Mouse (Mus musculus): ENCODE measurements at regions not wholly inside any gene's neighbourhood (a gene's known extent, or its start where the extent isn't known, plus 50 kb on each side); places are given as distances from the start of the nearest gene placed in this dataset.
"Not testable (repeated sequence)": the region's sequence is repeated elsewhere in the genome, so short reads cannot be mapped to it uniquely, and the experiment has no call there.

DNA sequence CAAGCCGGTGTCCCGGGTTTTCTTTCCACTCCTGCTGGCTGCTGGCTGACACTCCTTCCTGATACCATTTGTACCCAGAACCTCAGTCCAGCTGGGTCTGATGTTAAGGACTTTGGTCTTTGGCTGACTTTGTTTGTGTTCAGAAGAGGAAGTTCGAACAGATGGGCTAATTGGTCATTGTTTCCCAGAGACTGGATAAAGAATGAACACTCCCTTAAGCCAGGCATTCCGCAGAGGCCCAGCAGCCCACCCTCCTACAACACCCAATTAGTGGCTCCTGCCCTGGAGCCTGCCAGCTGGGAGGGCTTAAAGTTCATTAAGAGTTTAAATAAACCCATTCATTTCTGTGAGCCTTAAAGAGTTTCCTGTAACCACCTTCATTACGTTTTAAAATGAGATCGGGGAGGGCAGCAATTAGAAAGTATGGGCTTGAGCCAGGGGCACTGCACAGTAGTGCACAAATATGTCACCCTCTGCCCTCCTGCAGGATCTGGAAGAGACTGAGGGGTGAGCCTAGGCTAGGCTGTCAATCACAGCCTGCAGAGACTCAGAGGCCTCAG, 257.9 kb downstream of the Ajap1 start:
- DNase-seq = no peak

DNA sequence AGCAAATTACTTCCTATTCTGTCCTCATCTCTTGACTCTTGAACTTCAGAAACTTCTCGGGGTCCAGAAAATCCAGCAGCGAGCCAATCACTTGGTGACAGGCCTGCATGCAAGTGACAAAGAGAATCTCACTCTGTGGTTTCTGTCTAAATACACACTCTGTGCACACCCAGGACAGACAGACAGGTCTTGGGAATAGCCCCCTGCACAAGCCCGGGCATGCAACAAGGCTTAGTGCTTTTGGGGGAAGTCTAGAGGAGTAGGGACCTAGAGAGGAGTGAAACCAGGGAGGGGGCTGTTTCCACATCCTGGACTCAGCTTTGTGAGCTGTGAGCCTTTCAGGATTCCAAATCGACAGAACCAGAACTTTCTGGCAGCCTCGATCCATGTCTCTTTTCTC, 259.6 kb downstream of the Ajap1 start:
- no peak for DNase-seq

DNA sequence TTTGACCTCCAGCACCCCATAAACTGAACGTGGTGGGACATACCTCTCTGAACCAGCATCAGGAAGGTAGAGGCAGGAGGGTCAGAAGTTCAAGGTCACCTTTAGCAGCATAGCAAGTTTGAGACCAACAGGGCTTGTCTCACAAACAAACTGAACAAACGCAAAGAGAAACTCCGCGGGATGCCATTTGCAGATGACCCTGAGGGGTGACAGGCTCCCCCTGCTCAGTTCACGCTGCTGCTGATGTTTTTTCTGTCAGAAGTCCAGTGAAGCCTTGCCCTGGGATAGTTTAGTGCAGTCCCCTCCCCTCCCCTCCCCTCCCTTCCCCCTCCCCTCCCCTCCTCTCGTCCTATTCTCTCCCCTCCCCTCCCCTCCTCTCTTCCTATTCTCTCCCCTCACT, 262.1 kb downstream of the Ajap1 start:
- no peak for DNase-seq

DNA sequence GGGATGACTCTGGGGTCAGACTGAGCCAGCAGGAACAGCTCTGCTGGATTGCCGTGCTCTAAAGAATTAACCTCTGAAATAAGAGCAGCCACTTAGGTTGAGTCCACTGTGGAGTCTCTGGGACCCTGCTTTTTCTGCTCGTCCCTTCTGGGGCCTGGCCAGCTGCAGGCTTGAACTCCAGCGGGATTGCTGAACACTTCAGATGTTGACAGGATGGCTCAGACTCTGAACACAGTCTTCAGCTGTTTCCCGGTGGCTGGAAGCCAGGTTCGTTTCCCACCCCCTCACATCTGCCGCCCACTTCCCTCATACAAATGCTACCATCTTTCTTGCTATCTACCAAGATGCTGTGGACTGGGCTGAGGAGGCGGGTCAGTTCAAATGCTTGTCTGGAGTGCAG, 262.5 kb downstream of the Ajap1 start:
- DNase-seq = no peak

DNA sequence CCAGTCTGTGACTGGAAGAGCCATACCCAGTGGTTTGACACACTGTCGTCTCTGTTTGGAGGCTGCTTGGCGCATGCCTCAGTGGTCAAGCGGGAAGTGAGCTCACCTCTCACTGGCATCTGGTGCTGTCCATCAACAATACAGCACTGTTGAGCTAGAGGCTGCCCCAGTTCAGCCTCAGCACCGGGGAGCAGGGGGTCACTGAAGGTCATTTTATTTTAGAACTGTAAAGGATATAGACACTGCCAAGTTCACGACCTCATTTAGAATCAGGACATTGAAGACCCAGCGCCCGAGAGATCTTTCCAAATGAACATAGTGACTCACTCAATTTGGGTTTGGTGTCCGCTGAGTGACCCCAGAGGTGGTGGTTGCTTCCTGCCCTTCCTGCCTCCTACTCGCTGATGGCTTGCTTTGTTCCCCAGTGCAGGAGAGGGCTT, 265.1 kb downstream of the Ajap1 start:
- no peak for DNase-seq

DNA sequence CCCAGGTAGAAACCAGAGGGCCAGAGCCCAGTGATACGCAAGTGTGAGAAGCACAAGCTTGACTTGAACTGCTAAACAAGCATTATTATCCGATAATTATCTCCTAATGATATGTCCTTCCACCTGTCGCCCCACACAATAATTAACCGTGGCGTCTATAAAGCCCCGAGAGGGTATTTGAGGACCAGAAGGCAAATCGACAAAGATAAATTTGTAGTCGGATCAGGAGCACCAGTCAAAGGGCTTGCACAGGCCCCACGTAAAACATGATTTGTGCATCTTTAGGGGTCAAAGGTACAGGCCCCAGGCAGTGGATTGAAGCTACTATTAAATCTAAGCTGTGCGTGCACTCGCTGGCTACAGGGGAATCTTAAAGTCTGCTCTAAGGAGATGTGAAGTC, 270.5 kb downstream of the Ajap1 start:
- DNase-seq = no peak

DNA sequence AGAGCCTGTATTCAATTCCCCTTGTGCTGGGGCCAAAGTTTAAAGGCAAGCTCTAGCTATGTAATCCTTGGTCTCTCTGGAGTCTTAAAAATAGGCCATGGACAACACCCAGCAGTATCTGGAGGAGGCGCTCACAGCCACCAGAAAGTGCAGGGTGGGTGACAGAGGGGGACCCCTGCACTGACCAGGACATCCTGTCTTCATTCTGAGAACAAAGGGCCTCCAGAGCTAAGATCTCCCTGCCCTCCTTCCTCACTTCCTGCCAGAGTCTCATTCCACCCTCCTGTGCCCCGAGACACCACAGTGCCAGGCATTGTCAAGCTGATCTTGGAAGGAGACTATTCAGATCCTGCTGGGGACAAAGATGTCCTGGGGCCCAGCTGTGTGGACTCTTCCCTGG, 273.8 kb downstream of the Ajap1 start:
- no peak for DNase-seq

DNA sequence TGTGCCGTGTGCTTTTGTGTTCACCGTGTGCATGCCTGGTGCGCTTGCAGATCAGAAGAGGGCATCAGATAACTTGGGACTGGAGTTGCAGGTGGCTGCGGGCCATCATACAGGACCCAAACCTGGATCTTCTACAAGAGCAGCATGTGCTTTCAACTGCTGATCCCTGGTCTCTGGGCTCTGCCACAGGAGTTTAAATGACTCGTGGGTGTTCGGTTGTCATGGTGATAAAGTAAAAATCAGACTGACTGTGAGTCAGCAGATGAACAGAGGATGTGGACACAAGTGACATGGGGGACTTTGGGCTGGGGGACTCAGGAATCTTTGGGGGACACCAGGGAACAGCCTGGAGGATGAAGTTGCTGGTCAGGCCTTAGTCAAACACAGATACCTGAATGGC, 274.4 kb downstream of the Ajap1 start:
- no peak for DNase-seq

DNA sequence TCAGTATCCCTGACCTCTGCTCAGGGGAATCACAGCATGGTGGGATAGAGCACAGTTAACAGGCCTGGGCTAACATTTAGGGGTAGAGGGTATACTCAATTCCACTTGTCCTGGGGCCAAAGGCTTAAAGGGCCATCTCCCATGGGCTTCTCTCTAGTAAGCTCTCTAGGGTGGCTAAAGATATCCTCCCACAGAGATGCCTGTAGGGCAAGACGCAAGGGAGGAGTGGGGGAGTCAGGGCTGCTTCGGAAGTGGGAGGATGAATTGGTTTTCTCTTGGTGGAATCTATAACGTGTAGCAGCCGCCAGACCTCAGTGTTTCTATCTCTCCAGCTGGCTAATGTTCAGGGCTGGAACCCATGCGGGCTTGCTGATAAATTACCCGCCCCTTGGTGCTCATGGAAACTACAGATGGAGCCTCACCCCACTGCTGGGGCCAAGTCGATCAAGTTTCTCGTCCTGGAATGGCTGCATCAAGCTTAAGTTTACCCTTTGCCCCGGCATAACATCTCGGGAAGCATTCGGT, 275.0 kb downstream of the Ajap1 start:
- no peak for DNase-seq

DNA sequence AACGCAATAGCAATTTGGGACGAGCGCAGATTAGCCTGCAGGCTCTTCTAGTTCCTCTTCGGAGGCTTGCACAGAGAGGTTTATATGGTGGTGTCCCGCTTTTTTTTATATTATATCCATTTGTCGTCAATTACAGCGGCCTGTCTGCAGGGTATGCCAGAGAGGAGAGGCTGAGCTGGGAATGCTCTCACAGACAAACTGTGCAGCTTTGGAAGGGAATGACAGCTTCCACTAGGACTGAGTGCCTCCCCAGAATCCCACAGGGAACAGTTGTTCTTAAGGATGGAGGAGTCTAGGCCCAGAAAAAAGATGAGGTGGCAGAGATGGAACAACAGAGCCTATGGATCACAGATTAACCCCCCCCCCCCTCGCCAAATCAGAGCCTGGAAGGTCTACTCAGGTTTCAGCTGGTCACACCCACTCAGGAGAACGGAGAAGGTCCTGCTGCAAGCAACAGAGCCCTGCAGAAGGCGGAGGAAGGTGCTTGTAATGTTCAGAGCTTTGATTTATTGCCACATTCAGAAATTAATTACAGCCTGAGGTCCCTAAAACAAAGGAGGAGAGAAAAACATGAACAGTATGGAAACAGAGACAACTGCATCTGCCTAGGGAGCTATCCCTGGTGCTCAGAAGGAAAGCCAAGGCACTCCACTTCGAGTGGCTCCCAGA, 275.7 kb downstream of the Ajap1 start:
- DNase-seq = no peak

DNA sequence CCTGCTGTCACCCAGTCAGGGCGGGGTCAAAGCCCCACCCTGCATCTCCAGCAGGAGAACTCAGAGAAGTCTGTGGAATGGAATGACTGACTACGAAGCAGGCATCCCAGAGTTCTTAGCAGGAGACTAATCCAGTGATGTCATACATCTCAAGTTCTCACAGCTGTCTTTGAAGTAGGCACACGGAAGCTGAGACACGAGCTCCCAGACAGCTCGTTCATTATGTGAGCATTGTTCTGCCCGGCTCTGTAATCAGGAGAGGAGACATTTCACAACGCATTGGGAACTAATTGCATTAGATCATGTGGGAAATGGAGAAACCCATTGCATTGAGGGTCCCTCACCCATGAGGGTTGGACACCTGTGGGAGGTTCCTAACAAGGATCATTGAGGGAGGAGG, 277.8 kb downstream of the Ajap1 start:
- no peak for DNase-seq

DNA sequence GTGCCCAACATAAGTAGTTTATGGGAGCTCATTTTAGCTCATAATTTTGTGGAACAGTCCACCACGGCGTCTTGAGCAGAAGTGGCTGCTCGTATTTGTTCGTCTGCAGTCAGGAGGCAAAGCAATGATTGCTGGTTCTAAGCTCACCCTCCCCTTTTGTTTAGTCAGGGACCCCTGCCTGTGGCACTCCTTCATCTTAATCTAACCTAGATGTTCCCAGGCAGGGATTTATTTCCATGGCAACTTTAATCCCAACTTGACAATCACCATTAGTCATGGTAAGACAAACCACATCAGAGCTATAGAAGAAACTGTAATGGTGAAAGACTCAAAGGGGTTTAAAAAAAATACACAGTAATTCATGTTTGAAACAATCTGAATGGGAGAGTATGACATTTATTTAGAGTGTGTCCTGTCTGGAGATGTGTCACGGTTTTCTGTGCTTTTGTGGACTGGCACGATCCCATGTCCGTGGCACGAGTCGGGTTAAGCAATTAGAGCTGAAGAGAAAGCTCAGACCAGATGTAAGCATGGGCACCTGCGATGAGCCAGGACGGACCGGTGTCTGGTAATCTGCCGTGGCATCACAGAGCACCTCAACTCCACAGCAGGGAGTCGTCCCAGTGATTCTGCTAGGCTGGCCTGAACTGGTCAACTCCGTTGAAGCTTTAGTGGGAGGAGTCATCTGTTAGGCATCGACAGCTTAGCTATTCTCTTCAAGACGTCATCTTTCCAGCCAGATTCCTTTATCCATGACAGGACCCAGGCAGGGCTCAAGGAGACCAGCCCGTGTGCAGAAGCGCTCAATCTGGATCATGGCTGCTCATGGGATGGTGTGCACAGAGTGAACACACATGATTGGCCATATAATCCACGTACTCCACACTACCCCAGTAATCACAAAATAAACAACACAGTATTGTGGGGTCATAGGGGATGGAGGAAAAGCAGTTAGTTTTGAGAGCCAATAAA, 281.5 kb downstream of the Ajap1 start:
- no peak for DNase-seq

DNA sequence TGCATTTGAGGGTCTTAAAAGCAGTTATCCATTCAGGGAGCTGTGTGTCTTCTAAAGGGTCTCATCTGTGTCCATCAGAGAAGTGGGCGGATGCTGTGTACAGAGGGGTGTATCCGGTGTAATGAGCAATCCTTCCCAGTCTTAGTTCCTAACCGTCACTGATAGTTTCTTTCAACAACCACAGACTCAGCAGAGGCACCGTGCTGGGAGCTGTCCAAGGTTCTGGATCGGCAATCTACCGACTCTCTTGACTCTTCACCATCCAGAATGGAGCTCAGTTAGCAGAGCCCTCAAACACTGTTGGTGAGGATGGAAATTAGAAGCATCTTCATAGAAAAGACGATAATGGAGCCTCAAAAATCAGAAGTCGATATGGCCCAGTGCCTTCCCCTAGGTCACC, 293.1 kb downstream of the Ajap1 start:
- no peak for DNase-seq

DNA sequence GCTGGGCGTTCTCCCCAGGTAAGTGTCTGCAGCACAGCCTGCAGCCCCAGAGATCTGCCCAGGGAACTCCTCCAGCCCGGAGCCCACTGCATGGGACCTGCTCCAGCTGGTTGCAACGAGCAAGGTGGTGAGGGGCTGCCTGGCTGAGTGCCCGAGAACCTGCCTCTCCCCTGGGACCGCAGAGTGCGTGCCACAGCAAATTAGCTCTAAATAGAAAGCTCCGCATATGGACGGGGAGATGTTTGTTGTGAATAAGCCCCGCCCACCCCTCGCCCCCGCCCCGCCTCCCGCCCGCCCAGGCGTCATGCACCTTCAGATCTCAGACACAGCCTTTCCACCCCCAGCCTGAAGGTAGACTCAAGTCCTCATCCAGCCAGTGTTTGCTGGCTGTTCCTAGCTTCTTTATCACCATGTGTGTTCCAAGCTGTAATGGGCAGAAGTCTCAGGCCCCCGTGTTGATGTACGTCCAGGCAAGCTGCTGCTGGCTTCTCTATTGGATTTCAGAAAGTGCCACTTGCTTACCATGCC, 294.0 kb downstream of the Ajap1 start:
- no peak for DNase-seq

DNA sequence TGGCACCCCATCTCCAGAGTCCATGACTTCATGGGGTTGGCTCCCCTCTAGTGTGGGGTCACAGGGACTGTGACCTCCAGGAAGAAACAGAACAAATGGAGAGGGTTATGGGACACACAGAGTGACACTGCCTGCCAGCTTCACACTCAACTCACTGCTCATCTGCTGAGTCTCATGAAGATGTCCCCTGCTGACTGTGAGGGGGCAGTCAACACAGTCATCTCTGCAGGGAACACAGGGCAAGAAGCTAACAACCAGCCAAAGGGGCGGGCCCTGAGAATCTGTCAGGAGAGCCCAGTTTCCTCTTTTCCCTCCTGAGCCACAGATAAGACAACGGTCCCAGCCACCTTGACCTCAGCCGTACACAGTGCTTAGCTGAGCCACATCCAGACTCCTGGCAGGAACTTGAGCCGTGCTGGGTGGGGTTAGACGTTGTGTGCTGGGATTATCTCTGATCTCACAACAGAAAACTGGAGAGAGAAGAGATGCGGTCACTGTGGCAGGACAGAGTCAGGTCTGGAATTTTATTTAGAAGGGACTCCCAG, 294.6 kb downstream of the Ajap1 start:
- no peak for DNase-seq

DNA sequence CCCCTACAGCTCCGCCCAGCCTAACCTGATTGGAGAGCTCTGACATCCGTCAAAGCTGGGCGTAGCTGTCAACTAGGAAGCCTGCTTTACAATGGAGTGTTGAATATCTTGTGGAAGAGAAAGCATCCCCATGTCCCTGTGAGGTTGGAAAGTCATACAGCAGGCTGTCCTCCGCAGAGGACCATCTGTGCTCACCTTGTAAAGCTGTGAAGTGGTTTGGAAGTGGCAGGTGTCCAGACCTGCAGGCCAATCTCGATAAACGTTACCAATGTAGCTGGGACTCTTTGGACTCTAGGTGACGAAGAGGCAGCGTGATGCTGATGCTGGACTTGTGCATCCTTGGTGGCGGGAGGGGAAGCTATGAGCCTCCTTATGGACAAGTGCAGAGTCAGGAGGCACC, 305.1 kb downstream of the Ajap1 start:
- peak; percentile 32 for DNase-seq

DNA sequence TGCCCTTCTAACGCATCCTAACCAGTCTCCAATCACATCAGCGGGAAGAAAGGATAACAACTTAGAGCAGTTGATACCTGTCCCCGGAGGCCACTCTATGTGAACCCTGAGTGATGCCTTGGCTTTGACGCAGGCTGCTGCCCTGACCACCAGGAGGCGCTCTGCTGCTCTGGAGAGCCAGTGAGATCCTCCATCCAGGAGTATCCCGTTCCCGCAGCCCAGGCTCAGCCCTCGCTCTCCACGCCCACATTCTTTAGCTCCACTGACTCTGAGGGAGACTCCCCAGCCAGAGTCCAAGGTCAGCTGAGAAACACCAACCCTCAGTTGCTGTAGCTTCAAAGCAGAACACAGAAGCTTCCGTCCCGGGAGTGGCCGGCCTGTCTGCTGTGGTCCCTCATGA, 307.0 kb downstream of the Ajap1 start:
- DNase-seq = no peak

DNA sequence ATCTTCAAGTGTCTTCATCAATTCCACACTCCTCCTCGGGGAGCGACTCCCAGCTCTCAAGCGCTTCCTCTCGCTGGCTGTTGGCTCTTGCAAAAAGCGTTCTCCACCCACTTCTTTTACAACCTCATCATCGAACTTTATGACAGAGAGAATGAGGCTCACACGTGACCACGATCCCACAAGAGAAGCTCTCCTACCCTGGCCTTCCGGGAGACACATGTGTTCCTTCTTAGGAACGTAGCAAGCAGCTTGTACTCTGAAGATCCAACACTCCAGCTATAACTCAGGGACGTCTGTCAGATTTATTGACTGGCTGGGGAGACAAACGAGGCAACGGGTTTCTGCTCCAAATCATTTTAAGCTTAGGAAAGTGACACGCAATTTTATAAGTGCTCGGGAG, 307.5 kb downstream of the Ajap1 start:
- no peak for DNase-seq

DNA sequence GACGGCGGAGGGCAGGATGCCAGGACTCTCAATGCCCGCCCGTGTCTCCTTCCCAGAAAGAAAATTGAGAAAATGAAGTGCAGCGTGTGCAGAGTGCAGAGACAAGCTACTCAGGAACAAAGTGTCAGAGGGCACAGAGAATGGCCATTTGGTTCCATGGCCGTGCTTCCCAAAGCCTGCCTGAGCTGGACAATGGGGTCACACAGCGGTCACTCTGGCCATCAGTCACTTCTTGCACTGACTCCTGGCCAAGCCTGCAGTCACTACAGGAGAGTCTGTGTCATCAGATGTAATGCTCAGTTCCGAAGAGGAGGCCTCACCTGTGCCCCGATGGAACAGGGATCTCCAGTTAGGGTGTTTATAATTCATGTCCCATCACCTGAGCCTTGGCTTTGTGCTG, 312.6 kb downstream of the Ajap1 start:
- no peak for DNase-seq

DNA sequence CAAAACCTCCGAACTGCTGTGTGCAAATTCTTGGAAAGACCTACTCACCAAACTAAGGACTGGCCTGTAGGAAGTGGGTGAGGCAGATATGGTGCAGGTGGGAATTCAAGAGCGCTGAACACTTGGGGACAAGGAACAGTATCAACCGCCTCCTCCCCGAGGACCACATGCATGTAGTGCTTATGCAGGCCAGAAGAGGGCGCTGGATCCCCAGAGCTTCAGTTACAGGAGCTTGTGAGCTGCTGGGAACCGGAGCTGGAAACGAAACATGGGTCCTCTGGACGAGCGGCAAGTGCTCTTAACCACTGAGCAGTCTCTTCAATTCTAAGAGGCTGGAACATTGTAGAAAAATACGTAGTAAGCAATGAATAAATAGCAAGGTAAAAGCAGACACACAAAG, 317.8 kb downstream of the Ajap1 start:
- DNase-seq = no peak

DNA sequence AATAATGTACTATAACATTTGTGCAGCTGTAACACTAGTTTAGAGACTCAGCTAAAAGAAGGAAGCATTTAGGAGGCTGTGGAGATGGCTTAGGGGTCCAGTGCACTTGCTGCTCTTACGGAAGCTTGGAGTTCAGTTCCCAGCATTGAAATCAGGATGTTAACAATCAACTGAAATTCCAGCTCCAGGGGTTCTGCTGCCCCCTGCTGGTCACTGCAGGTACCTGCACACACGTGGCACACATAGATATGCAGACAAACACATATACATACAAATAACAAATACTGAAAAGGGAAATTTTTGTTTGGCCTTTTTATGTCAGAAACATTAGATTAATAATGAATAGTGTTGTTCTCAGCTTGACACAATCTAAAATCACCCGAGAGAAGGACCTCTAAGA, 322.5 kb downstream of the Ajap1 start:
- DNase-seq = no peak

DNA sequence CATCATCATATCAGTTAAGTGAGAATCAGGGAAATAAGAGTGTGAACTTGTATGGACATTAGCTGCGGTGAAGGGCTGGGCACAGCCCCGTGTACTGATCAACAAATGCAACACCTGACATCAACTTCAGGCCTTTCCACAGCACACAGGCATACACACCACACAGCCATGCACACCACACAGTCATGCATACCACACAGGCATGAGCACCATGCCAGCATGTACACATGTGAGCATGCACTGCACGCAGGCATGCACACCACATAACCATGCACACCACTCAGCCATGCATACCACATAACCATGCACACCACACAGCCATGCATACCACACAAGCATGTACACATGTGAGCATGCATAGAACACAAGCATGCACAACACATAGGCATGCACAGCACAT, 325.0 kb downstream of the Ajap1 start:
- DNase-seq = no peak

DNA sequence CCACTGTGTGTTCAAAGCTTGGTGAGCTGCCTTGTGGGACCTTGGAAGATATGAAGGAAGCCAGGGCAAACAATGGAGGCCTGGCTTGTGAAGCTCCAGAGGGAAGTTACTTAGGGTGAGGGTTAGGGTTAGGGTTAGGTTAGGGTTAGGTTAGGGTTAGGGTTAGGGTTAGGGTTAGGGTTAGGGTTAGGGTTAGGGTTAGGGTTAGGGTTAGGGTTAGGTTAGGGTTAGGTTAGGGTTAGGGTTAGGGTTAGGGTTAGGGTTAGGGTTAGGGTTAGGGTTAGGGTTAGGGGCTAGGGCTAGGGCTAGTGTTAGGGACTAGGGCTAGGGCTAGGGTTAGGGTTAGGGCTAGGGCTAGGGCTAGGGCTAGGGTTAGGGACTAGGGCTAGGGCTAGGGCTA, 329.7 kb downstream of the Ajap1 start:
- DNase-seq = not testable (repeated sequence)
